Mouse (Mus musculus): ENCODE measurements around the gene Ak3.

Ak3 gene

GRCm38 (mm10) chr19:28990590-28991221 lies 57.1 kb downstream of the Ak3 start:
- DNase-seq: peak in 1 of 2 experiments; percentile 32

- DNase-seq: peak; percentile 99
Observed at GRCm38 (mm10) chr19:28990194-28990589, 57.6 kb downstream of the Ak3 start, which contains the start of gene Cdc37l1. Gene Cdc37l1, plus strand, starts transcription at chr19:28990352.

- no peak for DNase-seq
Observed at GRCm38 (mm10) chr19:28989515-28989914, 58.2 kb downstream of the Ak3 start.

- no peak for DNase-seq
Observed at GRCm38 (mm10) chr19:28982617-28983016, 65.1 kb downstream of the Ak3 start.

- peak; percentile 81 to 86 for DNase-seq
Observed at GRCm38 (mm10) chr19:28974862-28975611, 72.7 kb downstream of the Ak3 start.

Data from lung, adult 18-20 months (tissue).